Mouse (Mus musculus): ENCODE measurements around the gene Eif4ebp2. TPM values are rescaled to one million over a fixed set of nuclear protein-coding genes. Genes with fewer than 3 reads are reported as not detected.
"Not testable (repeated sequence)": the region's sequence is repeated elsewhere in the genome, so short reads cannot be mapped to it uniquely, and the experiment has no call there.

Gene Eif4ebp2
- polyA plus RNA-seq, 1 experiment, result 132 TPM

GRCm38 (mm10) chr10:61468900-61469299 lies 16.4 kb upstream of the Eif4ebp2 start:
- no peak overlapping the region for H3K4me3 ChIP-seq (replicated peaks; ENCODE audit: extremely low read depth, low read depth, low read length)
- H3K4me1 ChIP-seq (ENCODE audit: control insufficient read depth, insufficient read depth, low read length), result no peaks in the 10 kb centered on the region
- no peak for DNase-seq
- WGBS, result 53% methylated on average over 7 of the region's 7 CpGs
- no peak for TF ChIP-seq CTCF (IDR thresholded peaks at IDR 0.05; ENCODE audit: insufficient read depth, low read length)
- TF ChIP-seq POLR2A (IDR thresholded peaks at IDR 0.05; ENCODE audit: borderline replicate concordance, extremely low read depth, low read depth, low read length), result no peak

- TF ChIP-seq CTCF (IDR thresholded peaks at IDR 0.05; ENCODE audit: insufficient read depth, low read length) (peak; percentile 45), POLR2A (IDR thresholded peaks at IDR 0.05; ENCODE audit: borderline replicate concordance, extremely low read depth, low read depth, low read length) (no peak)
- no peaks in the 10 kb centered on the region for H3K4me1 ChIP-seq (ENCODE audit: control insufficient read depth, insufficient read depth, low read length)
- no peak overlapping the region for H3K4me3 ChIP-seq (replicated peaks; ENCODE audit: extremely low read depth, low read depth, low read length)
- no peak for DNase-seq
- WGBS, result 22% methylated on average over 5 of the region's 5 CpGs
Measured at GRCm38 (mm10) chr10:61466873-61467272, 14.4 kb upstream of the Eif4ebp2 start.

- Histone ChIP-seq H3K4me1 (ENCODE audit: control insufficient read depth, insufficient read depth, low read length) (no peaks in the 10 kb centered on the region), H3K4me3 (replicated peaks; ENCODE audit: extremely low read depth, low read depth, low read length) (no peak overlapping the region)
- WGBS, result 59% methylated on average over 8 of the region's 8 CpGs
- no peak for DNase-seq
- TF ChIP-seq POLR2A (IDR thresholded peaks at IDR 0.05; ENCODE audit: borderline replicate concordance, extremely low read depth, low read depth, low read length) (no peak), CTCF (IDR thresholded peaks at IDR 0.05; ENCODE audit: insufficient read depth, low read length) (peak; percentile 31; the same call in 1 of the 2 replicates)
Measured at GRCm38 (mm10) chr10:61466242-61466641, 13.8 kb upstream of the Eif4ebp2 start.

GRCm38 (mm10) chr10:61465009-61465408 lies 12.5 kb upstream of the Eif4ebp2 start:
- Histone ChIP-seq H3K4me3 (replicated peaks; ENCODE audit: extremely low read depth, low read depth, low read length) (no peak overlapping the region), H3K4me1 (ENCODE audit: control insufficient read depth, insufficient read depth, low read length) (no peaks in the 10 kb centered on the region)
- TF ChIP-seq CTCF (IDR thresholded peaks at IDR 0.05; ENCODE audit: insufficient read depth, low read length) (no peak), POLR2A (IDR thresholded peaks at IDR 0.05; ENCODE audit: borderline replicate concordance, extremely low read depth, low read depth, low read length) (no peak)
- WGBS, result 35% methylated on average over 4 of the region's 4 CpGs
- DNase-seq, result no peak

- TF ChIP-seq POLR2A (IDR thresholded peaks at IDR 0.05; ENCODE audit: borderline replicate concordance, extremely low read depth, low read depth, low read length) (no peak), CTCF (IDR thresholded peaks at IDR 0.05; ENCODE audit: insufficient read depth, low read length) (no peak)
- 64% methylated on average over 3 of the region's 3 CpGs for WGBS
- H3K4me1 ChIP-seq (ENCODE audit: control insufficient read depth, insufficient read depth, low read length), result no peaks in the 10 kb centered on the region
- no peak for DNase-seq
- no peak overlapping the region for H3K4me3 ChIP-seq (replicated peaks; ENCODE audit: extremely low read depth, low read depth, low read length)
Measured at GRCm38 (mm10) chr10:61457182-61457581, 4.7 kb upstream of the Eif4ebp2 start.

GRCm38 (mm10) chr10:61453171-61453570 lies 710 bp upstream of the Eif4ebp2 start:
- DNase-seq; H3K4me3 ChIP-seq (replicated peaks; ENCODE audit: extremely low read depth, low read depth, low read length): not testable (repeated sequence)
- 60% methylated on average over 3 of the region's 3 CpGs for WGBS
- H3K4me1 ChIP-seq (ENCODE audit: control insufficient read depth, insufficient read depth, low read length), result peaks cover 22% of the 10 kb centered on the region

- Histone ChIP-seq H3K4me1 (ENCODE audit: control insufficient read depth, insufficient read depth, low read length) (peaks cover 33% of the 10 kb centered on the region), H3K4me3 (replicated peaks; ENCODE audit: extremely low read depth, low read depth, low read length) (peak overlapping the region; percentile 93)
- peak; percentile 61 for DNase-seq
- WGBS, result under 1% methylated on average over 62 of the region's 62 CpGs
- 0 out of 2 replicates have a peak, but pooled peaks have one; percentile 23 for TF ChIP-seq POLR2A (IDR thresholded peaks at IDR 0.05; ENCODE audit: borderline replicate concordance, extremely low read depth, low read depth, low read length)
- TF ChIP-seq CTCF (IDR thresholded peaks at IDR 0.05; ENCODE audit: insufficient read depth, low read length), result no peak
Measured at GRCm38 (mm10) chr10:61451931-61452617, 387 bp downstream of the Eif4ebp2 start.

- peak; percentile 42 for DNase-seq
- Histone ChIP-seq H3K4me3 (replicated peaks; ENCODE audit: extremely low read depth, low read depth, low read length) (peak overlapping the region; percentile 93), H3K4me1 (ENCODE audit: control insufficient read depth, insufficient read depth, low read length) (peaks cover 36% of the 10 kb centered on the region)
- WGBS, result under 1% methylated on average over 8 of the region's 8 CpGs
- TF ChIP-seq CTCF (IDR thresholded peaks at IDR 0.05; ENCODE audit: insufficient read depth, low read length), result no peak
- TF ChIP-seq POLR2A (IDR thresholded peaks at IDR 0.05; ENCODE audit: borderline replicate concordance, extremely low read depth, low read depth, low read length), result no peak
Measured at GRCm38 (mm10) chr10:61451463-61451930, 964 bp downstream of the Eif4ebp2 start.

GRCm38 (mm10) chr10:61448834-61449233 lies 3.6 kb downstream of the Eif4ebp2 start:
- H3K4me3 ChIP-seq (replicated peaks; ENCODE audit: extremely low read depth, low read depth, low read length), result no peak overlapping the region
- TF ChIP-seq CTCF (IDR thresholded peaks at IDR 0.05; ENCODE audit: insufficient read depth, low read length) (no peak), POLR2A (IDR thresholded peaks at IDR 0.05; ENCODE audit: borderline replicate concordance, extremely low read depth, low read depth, low read length) (no peak)
- H3K4me1 ChIP-seq (ENCODE audit: control insufficient read depth, insufficient read depth, low read length), result peaks cover 41% of the 10 kb centered on the region
- no peak for DNase-seq
- WGBS, result 52% methylated on average over 3 of the region's 3 CpGs

Data from lung, adult 2 months (tissue).